Mouse (Mus musculus) stomach, embryonic 14.5 days (tissue): ENCODE data around the gene Uchl4. TPM values are rescaled to one million over a fixed set of nuclear protein-coding genes. Genes with fewer than 3 reads are reported as not detected.

Experiments used
- ATAC-seq: fragments of 200-750 bp; cut with Nextera tagmentation; 2 replicates; pipeline ENCODE4 v1.8.0; 2017; ENCODE audit warnings: low read depth, moderate TSS enrichment; ENCODE audit not compliant: insufficient number of reproducible peaks, insufficient read depth, low FRiP score
- H3K27ac ChIP-seq: fragments of 300-500 bp; sonication (generic); 2 replicates; pipeline ENCODE4 v1.5.1; 2014; ENCODE audit warnings: mild to moderate bottlenecking, low read length, moderate library complexity, mixed read lengths
- H3K27me3 ChIP-seq: fragments of 300-500 bp; sonication (generic); 2 replicates; pipeline ENCODE4 v1.6.1; 2014; ENCODE audit warnings: low read length, control low read depth, mixed read lengths; ENCODE audit not compliant: control insufficient read depth, insufficient read depth
- H3K36me3 ChIP-seq: fragments of 300-500 bp; sonication (generic); 2 replicates; pipeline ENCODE4 v1.6.1; 2014; ENCODE audit warnings: mild to moderate bottlenecking, control low read depth, low read length, moderate library complexity, mixed read lengths; ENCODE audit not compliant: control insufficient read depth, insufficient read depth
- H3K4me1 ChIP-seq: fragments of 300-500 bp; sonication (generic); 2 replicates; pipeline ENCODE4 v1.6.1; 2014; ENCODE audit warnings: low read length, control low read depth, mixed read lengths; ENCODE audit not compliant: control insufficient read depth, insufficient read depth
- H3K4me2 ChIP-seq: fragments of 300-500 bp; sonication (generic); replicated peaks from 2 replicates; pipeline ENCODE4 v1.6.1; 2014; ENCODE audit warnings: low read depth, low read length, control low read depth
- H3K4me3 ChIP-seq: fragments of 300-500 bp; sonication (generic); 2 replicates; pipeline ENCODE4 v1.5.1; 2014; ENCODE audit warnings: low read depth, low read length, control low read depth
- H3K9ac ChIP-seq: fragments of 300-500 bp; sonication (generic); replicated peaks from 2 replicates; pipeline ENCODE4 v1.6.1; 2014; ENCODE audit warnings: low read depth, mild to moderate bottlenecking, control low read depth, low read length, moderate library complexity, mixed read lengths
- H3K9me3 ChIP-seq: fragments of 300-500 bp; sonication (generic); 2 replicates; pipeline ENCODE4 v1.6.1; 2016; ENCODE audit warnings: low read depth, low read length, control low read depth; ENCODE audit not compliant: control insufficient read depth
- WGBS: fragments of 180-500 bp; shearing (Covaris S2); extraction: QIAGEN DNeasy Blood & Tissue Kit; methylation state at CpG from one replicate; pipeline ENCODE4 v1.1.7; 2014; 5-methylcytosine and 5-hydroxymethylcytosine counted together
- microRNA-seq: library from miRNA; unstranded; fragments of <30 nt; microRNA quantifications from one replicate; pipeline ENCODE4, GENCODE M21; 2016
- polyA plus RNA-seq: library from polyadenylated mRNA; unstranded; fragments of >200 nt; fragmentation: Nextera tagmentation; extraction: Ambion mirVana; gene quantifications from 2 replicates; pipeline ENCODE4 v1.2.1, GENCODE M21; 2014

Gene Uchl4
- polyA plus RNA-seq, 1 experiment from 2014 or later: 4.8 TPM

DNA sequence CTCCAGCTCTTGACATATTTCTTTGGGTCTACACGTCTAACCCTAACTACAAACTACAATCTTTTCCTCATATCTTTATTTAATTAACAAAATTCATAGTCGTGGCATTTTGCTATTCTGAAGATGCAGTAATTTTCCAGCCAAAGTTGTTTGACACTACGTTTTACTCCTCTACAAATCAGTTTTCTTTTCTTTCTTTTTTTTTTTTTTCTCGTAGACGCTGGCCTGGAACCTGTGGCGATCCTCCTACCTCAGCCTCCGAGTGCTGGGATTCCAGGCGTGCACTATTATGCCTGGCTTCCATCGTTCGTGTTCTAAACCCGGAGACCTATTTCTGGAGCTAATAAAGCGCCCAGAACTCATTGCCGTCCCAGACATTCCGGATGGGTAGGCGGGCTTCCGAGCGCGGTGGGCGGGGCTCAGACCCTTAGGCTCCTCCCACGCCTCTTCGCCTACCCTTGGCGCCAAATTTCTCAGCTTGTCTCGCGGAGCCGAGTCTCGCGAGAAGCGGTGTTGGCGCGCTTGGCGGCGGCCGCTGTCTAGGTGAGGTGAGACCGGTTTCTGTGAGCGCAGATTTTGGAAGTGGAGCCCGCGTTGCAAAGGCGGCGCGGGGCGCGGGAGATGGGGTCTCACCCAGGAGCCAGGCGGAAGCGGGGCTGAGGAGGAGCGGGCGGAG lies 46.2 kb downstream of the Uchl4 start, which contains the start of gene Tipin:
Gene Tipin (plus strand): TSS at position 477 of the 676 bp plus-strand sequence.
- Histone ChIP-seq H3K27me3 (no peaks in the 10 kb centered on the region), H3K4me2 (peak within 1 kb of the TSS; percentile 65), H3K36me3 (no peaks in the 10 kb centered on the region; the same call in 1 of the 2 replicates), H3K4me3 (peak within 1 kb of the TSS; percentile 75), H3K27ac (peak within 1 kb of the TSS; percentile 88), H3K4me1 (peaks cover 6% of the 10 kb centered on the region; the same call in 1 of the 2 replicates), H3K9me3 (no peaks in the 10 kb centered on the region), H3K9ac (peak within 1 kb of the TSS; percentile 92)
- peak; percentile 93 for ATAC-seq
- 2% methylated on average over 46 of the region's 46 CpGs for WGBS

DNA sequence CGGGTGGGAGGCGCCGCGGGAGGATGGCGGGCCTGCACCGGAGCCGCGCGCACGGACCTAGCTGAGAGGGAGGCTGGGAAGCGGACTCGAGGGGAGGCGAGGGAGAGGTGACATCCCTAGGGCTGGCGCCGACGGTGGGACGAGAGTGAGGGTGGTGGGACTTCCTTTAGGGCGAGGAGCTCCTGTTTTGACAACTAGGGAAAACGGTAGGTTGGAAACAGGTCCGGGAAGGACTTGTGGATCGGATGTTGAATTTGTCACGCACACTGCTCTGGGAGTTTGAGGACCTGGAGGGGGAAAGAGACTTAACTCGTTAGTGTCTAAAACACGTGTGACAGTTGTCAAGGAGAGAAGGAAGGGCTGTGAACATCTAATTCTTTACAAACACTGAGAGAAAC lies 46.8 kb downstream of the Uchl4 start:
- peak overlapping the region; percentile 75 for H3K4me3 ChIP-seq
- peak; percentile 85 for ATAC-seq
- peak overlapping the region; percentile 92 for H3K9ac ChIP-seq
- no peaks in the 10 kb centered on the region; the same call in 1 of the 2 replicates for H3K36me3 ChIP-seq
- peaks cover 6% of the 10 kb centered on the region; the same call in 1 of the 2 replicates for H3K4me1 ChIP-seq
- WGBS: 0% methylated on average over 22 of the region's 24 CpGs
- H3K4me2 ChIP-seq: peak overlapping the region; percentile 65
- no peaks in the 10 kb centered on the region for H3K27me3 ChIP-seq
- peak overlapping the region; percentile 88 for H3K27ac ChIP-seq
- no peaks in the 10 kb centered on the region for H3K9me3 ChIP-seq

DNA sequence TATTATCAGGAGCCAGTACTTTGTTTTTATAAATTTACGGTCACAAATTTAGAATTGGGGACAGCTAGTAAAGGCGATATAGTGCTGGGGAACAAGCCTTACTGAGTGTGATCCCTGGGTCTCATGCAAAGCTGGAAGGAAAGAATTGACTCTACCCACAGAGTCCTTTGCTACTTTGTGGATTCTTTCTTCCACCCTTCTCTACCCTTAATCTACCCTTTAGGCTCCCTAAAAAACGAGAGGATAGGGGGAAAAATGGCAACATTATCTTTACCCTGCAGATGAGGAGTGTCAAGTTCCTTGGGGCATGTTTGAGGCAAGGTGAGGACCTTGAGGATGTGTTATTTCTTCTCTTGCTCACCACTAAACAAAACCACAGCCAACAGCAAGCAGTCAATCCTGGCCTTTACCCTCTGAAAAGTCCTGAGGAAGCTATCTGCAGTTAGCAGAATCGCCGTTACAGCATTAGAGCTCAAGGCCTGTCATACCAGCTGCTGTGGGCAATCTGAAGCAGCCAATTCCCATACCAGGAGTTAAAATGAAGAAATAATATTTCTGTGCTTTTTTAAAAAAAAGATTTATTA lies 47.5 kb downstream of the Uchl4 start:
- H3K4me1 ChIP-seq: peaks cover 6% of the 10 kb centered on the region; the same call in 1 of the 2 replicates
- no peak for ATAC-seq
- WGBS: 42% methylated on average over 5 of the region's 5 CpGs
- no peaks in the 10 kb centered on the region for H3K27me3 ChIP-seq
- peak overlapping the region; percentile 75 for H3K4me3 ChIP-seq
- H3K4me2 ChIP-seq: peak overlapping the region; percentile 65
- no peak overlapping the region for H3K27ac ChIP-seq
- no peaks in the 10 kb centered on the region for H3K9me3 ChIP-seq
- peak overlapping the region; percentile 92 for H3K9ac ChIP-seq
- H3K36me3 ChIP-seq: no peaks in the 10 kb centered on the region; the same call in 1 of the 2 replicates

Small RNA genes within 50 kb of the gene (microRNA-seq; reads per million reads assigned to microRNA genes)
- gene Gm24106: not detected

Other genes with a start within 250 kb of the Uchl4 start
- 7.5 and 9.7 TPM in 2 replicates for gene Smad6, start 213.1 kb upstream of the Uchl4 start, polyA plus RNA-seq
- not detected in 2 replicates for gene Lctl, start 118.1 kb upstream of the Uchl4 start, polyA plus RNA-seq
- gene Zwilch, start 62.1 kb upstream of the Uchl4 start, polyA plus RNA-seq: 30.7 and 32.3 TPM in 2 replicates
- 1,335 and 1,376 TPM in 2 replicates for gene Rpl4, start 61.8 kb upstream of the Uchl4 start, polyA plus RNA-seq
- gene Snapc5, start 55.9 kb upstream of the Uchl4 start, polyA plus RNA-seq: 27.9 and 28.0 TPM in 2 replicates
- 77.4 and 79.3 TPM in 2 replicates for gene Map2k1, start 18.4 kb downstream of the Uchl4 start, polyA plus RNA-seq
- gene Tipin, start 46.4 kb downstream of the Uchl4 start, polyA plus RNA-seq: 219 and 235 TPM in 2 replicates
- gene Dis3l, start 106.1 kb downstream of the Uchl4 start, polyA plus RNA-seq: 22.9 and 23.4 TPM in 2 replicates
- 1.9 and 2.0 TPM in 2 replicates for gene Megf11, start 150.4 kb downstream of the Uchl4 start, polyA plus RNA-seq